Mouse (Mus musculus) liver, embryonic 14.5 days (tissue): Measurements from ENCODE around the gene Slamf1.

Experiments
- CTCF ChIP-seq: IDR thresholded peaks from 2 replicates; pipeline ENCODE4 v1.5.1; 2016; ENCODE audit warnings: antibody characterized with exemption, low read depth, control low read depth
- EP300 ChIP-seq: IDR thresholded peaks from 2 replicates; pipeline ENCODE4 v1.6.1; 2016; ENCODE audit warnings: antibody characterized with exemption, low read depth

DNA sequence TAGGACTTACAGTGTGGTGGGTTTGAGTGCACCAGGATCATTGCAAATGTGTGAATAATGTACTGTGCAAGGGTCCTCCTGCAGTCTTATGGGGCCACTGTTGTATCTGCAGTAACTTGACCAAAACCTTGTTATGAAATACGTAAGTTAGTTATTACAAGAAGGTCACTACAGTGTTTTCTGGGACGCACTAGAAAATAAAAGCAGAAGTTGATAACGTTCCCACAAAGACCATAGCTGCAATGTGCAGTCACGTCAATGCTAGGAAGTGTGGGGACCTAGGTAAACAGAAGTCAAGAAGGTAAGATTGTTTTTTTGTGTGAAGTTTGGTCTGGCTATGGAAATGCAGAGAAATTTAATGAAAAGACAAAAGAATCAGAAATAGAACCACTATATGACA lies 50.1 kb downstream of the Slamf1 start:
- TF ChIP-seq CTCF (no peak), EP300 (no peak)
